Mouse (Mus musculus): ENCODE data around the gene Slc25a11. TPM values are rescaled to one million over a fixed set of nuclear protein-coding genes. Genes with fewer than 3 reads are reported as not detected.

Gene Slc25a11
- total RNA-seq, 2 experiments from 2014 or later = 120 to 124 TPM

- DNase-seq (ENCODE audit: low spot score in 2 of 2) = peak; percentile 95 to 98
Measured at GRCm38 (mm10) chr11:70668771-70669505, 21.7 kb upstream of the Slc25a11 start, which contains the start of gene Spag7. TSS of gene Spag7 (minus strand) at chr11:70669416.

- peak; percentile 65 to 84 for DNase-seq (ENCODE audit: low spot score in 2 of 2)
Measured at GRCm38 (mm10) chr11:70668335-70668770, 21.1 kb upstream of the Slc25a11 start.

GRCm38 (mm10) chr11:70667271-70668150 lies 20.2 kb upstream of the Slc25a11 start:
- no peak for DNase-seq (ENCODE audit: low spot score in 2 of 2)

GRCm38 (mm10) chr11:70666687-70667086 lies 19.4 kb upstream of the Slc25a11 start:
- DNase-seq (ENCODE audit: low spot score in 2 of 2) = no peak

- DNase-seq (ENCODE audit: low spot score in 2 of 2) = no peak
Measured at GRCm38 (mm10) chr11:70664741-70665140, 17.5 kb upstream of the Slc25a11 start.

- no peak for DNase-seq (ENCODE audit: low spot score in 2 of 2)
Measured at GRCm38 (mm10) chr11:70663957-70664356, 16.7 kb upstream of the Slc25a11 start.

- DNase-seq (ENCODE audit: low spot score in 2 of 2) = no peak
Measured at GRCm38 (mm10) chr11:70663101-70663500, 15.8 kb upstream of the Slc25a11 start.

GRCm38 (mm10) chr11:70660571-70660970 lies 13.3 kb upstream of the Slc25a11 start:
- no peak for DNase-seq (ENCODE audit: low spot score in 2 of 2)

GRCm38 (mm10) chr11:70658942-70659341 lies 11.7 kb upstream of the Slc25a11 start:
- no peak for DNase-seq (ENCODE audit: low spot score in 2 of 2)

- DNase-seq (ENCODE audit: low spot score in 2 of 2) = no peak
Measured at GRCm38 (mm10) chr11:70658521-70658920, 11.2 kb upstream of the Slc25a11 start.

GRCm38 (mm10) chr11:70657991-70658390 lies 10.7 kb upstream of the Slc25a11 start:
- no peak for DNase-seq (ENCODE audit: low spot score in 2 of 2)

GRCm38 (mm10) chr11:70657573-70657972 lies 10.3 kb upstream of the Slc25a11 start:
- no peak for DNase-seq (ENCODE audit: low spot score in 2 of 2)

GRCm38 (mm10) chr11:70656964-70657363 lies 9.7 kb upstream of the Slc25a11 start, which contains the start of gene Eno3:
TSS of gene Eno3 (plus strand) at chr11:70657202.
- DNase-seq (ENCODE audit: low spot score in 2 of 2) = no peak

- no peak for DNase-seq (ENCODE audit: low spot score in 2 of 2)
Measured at GRCm38 (mm10) chr11:70656456-70656927, 9.2 kb upstream of the Slc25a11 start.

GRCm38 (mm10) chr11:70655571-70656455 lies 8.5 kb upstream of the Slc25a11 start:
- no peak for DNase-seq (ENCODE audit: low spot score in 2 of 2)

GRCm38 (mm10) chr11:70654923-70655570 lies 7.8 kb upstream of the Slc25a11 start:
- DNase-seq (ENCODE audit: low spot score in 2 of 2) = peak; percentile 68 to 80

- peak; percentile 63 to 68 for DNase-seq (ENCODE audit: low spot score in 2 of 2)
Measured at GRCm38 (mm10) chr11:70654198-70654922, 7.1 kb upstream of the Slc25a11 start, which contains the start of gene Pfn1. TSS of gene Pfn1 (minus strand) at chr11:70654644.

GRCm38 (mm10) chr11:70653345-70654197 lies 6.3 kb upstream of the Slc25a11 start:
- DNase-seq (ENCODE audit: low spot score in 2 of 2) = peak; percentile 51 to 54
